Mouse (Mus musculus): ENCODE results near the gene Klhl7. TPM values are rescaled to one million over a fixed set of nuclear protein-coding genes. Genes with fewer than 3 reads are reported as not detected.

Klhl7 gene
- total RNA-seq, 1 experiment from 2014 or later = 14.7 TPM

DNA sequence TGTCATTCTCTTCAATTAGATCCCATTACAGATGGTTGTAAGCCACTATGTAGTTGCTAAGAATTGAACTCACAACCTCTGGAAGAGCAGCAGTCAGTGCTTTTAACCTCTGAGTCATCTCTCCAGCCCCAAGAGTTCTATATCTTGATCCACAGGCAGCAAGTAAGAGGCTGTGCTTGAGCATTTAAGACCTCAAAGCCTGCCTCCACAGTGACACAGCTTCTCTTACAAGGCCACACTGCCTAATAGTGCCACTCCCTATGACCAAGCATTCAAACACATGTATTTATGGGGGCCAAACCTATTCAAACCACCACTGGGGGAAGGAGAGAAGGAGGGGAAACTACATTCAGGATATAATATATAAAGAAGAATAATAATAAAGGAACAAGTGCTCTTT lies 51.8 kb downstream of the Klhl7 start:
- ATAC-seq (replicated peaks; ENCODE audit: insufficient number of reproducible peaks, low FRiP score, low TSS enrichment, poor library complexity, severe bottlenecking) = no peak

DNA sequence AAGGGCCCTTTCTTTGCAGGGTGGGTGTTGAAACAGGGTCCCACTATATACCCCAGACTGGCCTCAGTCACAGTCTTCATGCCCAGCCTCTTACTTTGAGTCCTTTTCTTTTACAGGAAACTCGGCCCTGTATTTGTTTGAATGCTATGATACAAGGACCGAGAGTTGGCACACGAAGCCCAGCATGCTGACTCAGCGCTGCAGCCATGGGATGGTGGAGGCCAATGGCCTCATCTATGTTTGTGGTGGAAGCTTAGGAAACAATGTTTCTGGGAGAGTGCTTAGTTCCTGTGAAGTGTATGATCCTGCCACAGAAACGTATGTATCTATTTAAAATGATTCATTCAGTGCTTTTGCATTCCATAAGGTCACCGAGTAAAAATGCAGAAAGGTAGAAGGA lies 56.4 kb downstream of the Klhl7 start:
- no peak for ATAC-seq (replicated peaks; ENCODE audit: insufficient number of reproducible peaks, low FRiP score, low TSS enrichment, poor library complexity, severe bottlenecking)

DNA sequence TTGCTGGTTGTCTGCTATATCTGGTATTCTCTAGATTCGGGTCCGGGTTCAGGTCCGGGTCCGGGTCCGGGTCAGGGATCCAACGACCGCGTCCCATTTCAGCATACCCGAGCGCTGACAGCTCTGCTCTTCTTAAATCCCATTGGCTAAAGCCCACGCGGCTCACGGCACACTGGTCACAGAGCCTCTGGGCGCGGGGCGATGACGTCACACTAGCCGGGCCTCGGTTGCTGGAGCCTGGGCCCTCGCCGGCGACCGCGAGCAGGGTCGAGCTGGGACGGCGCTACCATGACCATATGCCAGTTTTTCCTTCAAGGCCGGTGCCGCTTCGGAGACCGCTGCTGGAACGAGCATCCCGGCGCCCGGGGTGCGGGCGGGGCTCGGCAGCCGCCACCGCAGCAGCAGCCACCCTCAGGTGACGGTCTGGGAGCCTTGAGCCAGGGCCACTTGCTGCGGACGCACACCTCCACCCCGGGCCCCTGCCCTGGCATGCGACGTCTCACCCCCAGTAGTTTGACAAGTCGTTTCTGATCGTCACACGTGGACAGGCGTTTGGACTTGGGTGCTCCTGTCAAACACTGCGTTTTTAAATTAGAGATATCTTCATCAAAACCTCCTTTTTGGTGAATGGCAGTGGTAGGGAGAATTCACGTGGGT lies 64.5 kb downstream of the Klhl7 start, which contains the start of gene Nupl2:
TSS of gene Nupl2 (plus strand) at position 175 of the 657 bp plus-strand sequence.
- peak; percentile 99 for ATAC-seq (replicated peaks; ENCODE audit: insufficient number of reproducible peaks, low FRiP score, low TSS enrichment, poor library complexity, severe bottlenecking)

DNA sequence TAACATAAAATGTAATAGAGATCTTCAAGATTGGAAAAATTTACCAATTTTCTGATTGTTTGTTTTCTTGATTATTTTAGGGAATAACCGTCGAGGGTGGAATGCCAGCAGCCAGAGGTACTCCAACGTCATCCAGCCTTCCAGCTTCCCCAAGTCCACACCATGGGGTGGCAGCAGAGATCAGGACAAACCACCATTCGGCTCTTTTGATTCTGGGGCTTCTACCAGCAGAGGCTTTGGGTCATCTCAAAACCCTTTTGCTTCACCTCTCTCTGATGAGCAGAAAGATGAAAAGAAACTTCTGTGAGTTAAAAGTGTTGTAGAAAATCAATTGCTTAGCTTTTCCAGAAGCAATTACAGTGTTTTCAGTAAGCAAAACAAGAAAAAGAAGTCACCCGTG lies 66.9 kb downstream of the Klhl7 start:
- no peak for ATAC-seq (replicated peaks; ENCODE audit: insufficient number of reproducible peaks, low FRiP score, low TSS enrichment, poor library complexity, severe bottlenecking)

DNA sequence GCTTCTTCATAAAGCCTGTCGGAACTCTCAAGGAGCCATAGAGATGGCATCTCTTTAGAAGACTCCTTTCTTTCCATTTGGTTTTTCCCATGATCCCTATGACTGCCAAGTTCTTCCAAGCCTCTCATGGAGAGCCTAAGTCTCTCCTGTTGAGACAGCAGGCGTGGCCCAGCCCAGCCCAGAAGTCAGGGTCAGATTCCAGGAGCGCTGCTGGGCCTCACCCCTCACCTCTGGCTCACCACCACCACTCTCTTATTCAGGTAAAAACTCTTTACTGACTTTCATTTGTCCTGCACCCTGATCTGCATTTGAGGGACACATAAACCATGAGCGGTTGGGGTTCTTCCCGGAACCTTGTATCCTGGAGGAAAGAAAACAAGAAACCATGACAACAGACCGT lies 69.5 kb downstream of the Klhl7 start:
- ATAC-seq (replicated peaks; ENCODE audit: insufficient number of reproducible peaks, low FRiP score, low TSS enrichment, poor library complexity, severe bottlenecking) = no peak

DNA sequence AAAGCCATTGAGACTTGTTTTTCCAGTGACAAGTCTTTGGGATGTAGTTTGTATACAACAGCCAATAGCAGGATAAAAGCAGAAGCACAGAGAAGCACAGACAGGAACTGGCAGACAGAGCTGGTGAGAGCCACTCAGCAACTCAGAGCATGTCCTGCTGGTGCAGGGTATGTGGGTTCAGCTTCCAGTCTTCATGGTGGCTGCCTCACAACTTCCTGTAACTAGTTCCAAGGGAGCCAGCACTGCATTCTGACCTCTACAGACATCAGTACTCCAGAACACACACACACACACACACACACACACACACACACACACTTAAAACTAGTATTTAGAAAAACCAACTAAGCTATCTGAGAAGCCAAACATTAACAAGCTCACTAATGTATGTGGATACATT lies 71.7 kb downstream of the Klhl7 start:
- no peak for ATAC-seq (replicated peaks; ENCODE audit: insufficient number of reproducible peaks, low FRiP score, low TSS enrichment, poor library complexity, severe bottlenecking)

DNA sequence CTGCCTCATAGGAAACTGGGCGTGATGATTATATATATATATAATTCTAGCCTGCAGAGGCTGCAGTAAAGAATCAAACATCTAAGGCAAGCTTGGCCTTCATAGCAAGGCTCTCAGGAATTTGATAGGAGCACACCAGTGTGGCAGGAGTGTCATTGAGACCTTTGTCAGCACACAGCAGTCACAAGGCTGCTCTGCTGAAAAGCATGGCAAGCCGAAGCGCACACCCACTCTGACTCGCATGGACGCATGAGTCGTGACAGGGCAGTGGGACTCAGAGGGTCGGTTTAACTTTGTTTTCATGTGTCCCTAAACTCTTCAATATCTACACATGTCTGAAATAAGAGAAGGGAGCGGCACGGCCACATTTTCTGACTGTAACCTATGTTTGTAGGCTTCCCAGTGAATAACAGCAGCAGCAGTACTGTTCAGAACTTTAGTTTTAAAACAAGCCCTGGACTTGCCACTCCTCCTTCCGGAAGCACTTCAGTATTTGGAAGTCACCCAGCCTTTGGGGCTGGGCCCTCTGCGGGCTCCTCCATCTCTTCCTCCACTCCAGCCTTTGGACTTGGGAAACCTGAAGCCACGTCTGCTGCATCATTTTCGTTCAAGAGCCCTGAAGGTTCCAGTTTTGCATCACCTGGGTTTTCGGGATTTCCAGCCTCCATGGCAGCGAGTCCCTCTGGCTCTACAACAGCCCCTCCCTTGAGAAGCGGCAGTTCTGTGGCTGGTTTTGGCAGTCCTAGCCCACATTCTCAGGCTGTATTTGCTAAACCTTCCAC lies 81.3 kb downstream of the Klhl7 start:
- ATAC-seq (replicated peaks; ENCODE audit: insufficient number of reproducible peaks, low FRiP score, low TSS enrichment, poor library complexity, severe bottlenecking) = no peak

DNA sequence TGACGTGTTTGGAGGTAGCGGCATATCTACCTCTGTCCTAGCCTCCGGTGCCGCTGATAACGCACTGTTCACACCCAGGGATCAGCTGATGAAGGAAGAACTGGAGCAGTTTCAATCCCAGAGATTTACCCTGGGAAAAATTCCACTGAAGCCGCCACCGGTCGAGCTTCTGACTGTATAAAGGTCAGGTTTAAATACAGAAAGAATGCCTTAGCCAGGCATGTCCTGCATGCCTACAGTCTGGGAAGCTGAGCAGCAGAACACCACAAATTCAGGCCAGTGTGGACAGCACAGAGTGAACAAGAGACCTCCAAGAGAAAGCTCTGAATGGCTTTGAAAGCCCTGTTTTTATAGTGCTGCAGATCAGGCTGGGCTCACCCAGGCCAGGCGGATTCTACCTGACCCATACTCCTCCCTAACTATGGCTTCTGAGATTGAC lies 81.9 kb downstream of the Klhl7 start:
- no peak for ATAC-seq (replicated peaks; ENCODE audit: insufficient number of reproducible peaks, low FRiP score, low TSS enrichment, poor library complexity, severe bottlenecking)

DNA sequence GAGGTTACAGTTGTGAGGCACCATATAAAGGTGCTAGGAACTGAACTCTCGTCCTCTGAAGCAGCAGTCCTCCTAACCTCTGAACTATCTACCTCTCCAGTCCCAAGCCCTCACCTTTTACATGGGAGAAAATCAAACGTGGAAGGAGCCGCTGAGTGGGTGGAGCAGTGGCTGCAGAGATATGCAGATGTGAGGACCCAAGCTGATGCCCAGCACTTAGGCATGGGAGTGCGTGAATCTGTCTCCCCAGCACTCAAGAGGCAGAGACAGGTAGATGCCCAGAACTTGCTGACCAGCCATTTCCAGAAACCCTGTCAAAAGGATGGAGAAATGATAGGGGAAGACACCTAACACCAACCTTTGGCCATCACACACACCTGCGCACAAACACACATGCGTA lies 82.7 kb downstream of the Klhl7 start:
- ATAC-seq (replicated peaks; ENCODE audit: insufficient number of reproducible peaks, low FRiP score, low TSS enrichment, poor library complexity, severe bottlenecking) = no peak

DNA sequence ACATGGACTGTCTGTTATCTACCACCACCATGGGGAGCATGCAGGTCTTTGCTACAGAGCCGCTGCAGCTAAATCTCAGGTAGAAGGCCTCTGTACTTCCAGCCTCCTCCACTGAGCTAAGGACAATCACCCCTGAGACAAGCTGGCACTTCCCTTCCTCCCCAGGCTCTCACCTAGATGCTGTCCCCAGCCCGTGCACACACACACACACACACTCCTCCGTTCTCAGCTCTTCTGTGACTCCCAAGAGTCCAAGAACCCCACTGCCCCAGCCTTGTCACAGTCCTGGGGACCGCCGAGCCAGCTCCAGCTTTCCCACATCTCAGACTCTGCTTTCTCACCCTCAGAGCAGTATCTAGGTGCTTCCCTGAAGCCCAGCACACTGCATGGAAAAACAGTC lies 83.6 kb downstream of the Klhl7 start:
- ATAC-seq (replicated peaks; ENCODE audit: insufficient number of reproducible peaks, low FRiP score, low TSS enrichment, poor library complexity, severe bottlenecking) = no peak

DNA sequence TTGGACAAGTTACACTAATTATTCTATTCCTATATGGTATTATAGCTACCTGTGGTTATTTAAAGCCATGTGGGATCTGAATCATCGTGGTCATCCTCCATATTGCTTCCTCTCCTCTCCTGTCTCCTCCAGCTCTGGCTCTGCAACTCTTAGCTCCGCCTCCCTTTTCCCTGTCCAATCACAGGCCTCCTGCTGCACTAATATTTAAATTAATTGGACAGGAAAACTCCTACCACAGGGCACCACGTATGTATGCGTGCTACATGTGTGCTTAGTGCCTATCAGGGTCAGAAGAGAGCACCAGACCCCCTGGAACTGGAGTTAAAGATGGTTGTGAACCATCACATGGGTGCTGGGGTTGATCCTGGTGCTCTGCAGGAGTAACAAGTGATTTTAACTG lies 88.1 kb downstream of the Klhl7 start:
- ATAC-seq (replicated peaks; ENCODE audit: insufficient number of reproducible peaks, low FRiP score, low TSS enrichment, poor library complexity, severe bottlenecking) = no peak

DNA sequence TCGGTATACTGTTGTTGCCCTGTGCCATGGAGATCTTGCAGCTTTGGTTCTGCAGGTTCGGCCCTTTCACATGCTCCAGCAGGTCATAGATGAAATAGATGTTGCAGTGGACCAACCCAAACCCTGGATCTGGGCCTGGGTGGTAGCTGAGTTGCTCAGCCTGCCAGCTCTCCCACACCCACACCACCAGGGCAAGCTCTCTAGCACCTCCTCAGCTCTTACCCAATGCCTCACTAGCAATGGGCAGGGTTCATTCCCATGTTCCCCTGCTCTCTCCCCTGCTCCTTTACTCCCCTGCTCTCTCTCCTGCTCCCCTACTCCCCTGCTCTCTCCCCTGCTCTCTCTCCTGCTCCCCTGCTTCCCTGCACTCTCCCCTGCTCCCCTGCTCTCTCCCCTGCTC lies 91.4 kb downstream of the Klhl7 start:
- ATAC-seq (replicated peaks; ENCODE audit: insufficient number of reproducible peaks, low FRiP score, low TSS enrichment, poor library complexity, severe bottlenecking) = no peak

DNA sequence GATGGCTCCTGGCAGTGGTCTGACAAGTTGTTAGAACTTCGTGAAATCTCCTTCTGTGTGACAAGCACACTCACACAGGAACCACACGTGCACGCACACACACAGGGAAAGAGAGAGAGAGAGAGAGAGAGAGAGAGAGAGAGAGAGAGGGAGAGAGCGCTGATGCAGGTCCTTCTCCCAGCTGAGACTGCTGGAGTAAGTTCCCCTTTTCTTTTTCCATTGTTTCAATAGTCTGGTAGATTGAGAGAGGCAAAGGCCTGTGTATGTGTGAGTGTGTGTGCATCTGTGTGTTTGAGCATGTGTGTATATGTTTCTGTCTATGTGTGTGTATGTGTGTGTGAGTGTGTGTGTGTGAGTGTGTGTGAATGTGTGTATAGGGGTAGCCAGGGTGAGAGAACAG lies 100.6 kb downstream of the Klhl7 start:
- ATAC-seq (replicated peaks; ENCODE audit: insufficient number of reproducible peaks, low FRiP score, low TSS enrichment, poor library complexity, severe bottlenecking) = no peak

DNA sequence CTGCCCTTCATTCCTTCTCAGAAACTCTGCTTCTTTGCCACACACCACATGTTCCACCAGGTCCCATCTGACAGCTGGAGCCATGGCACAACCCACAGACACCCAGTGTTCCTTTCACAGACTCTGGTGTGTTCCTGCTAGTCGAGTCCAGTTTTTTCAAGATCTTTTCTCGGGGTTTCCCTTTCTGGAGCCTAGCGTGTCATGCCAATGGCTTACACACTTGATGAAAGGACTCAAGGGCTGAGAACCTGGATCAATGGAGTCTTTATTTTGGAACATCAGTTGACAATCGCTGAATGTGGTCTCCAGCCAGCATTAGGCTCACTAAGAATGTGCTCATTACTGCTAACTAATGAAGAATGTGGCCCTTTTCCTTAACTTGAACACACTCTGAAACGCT lies 102.1 kb downstream of the Klhl7 start:
- ATAC-seq (replicated peaks; ENCODE audit: insufficient number of reproducible peaks, low FRiP score, low TSS enrichment, poor library complexity, severe bottlenecking) = no peak

DNA sequence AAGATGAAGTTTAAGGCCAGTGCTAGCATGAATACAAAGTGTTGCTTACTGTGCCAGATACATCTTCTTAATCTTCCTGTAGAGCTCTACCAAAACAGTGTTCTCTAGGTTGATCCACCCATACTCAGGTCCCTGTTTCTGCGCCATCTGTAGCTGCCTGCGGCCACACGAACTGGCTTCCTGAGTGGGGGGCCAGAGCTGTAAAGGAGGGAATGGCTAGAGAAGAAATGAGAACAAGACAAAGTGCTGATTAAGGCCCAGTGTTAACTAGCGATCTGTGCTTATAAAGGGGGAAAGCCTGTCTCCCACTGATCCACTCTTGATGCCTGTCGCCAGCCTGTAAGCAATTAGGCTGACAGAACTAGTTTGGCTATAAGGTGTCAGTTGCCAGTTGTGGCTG lies 102.9 kb downstream of the Klhl7 start:
- ATAC-seq (replicated peaks; ENCODE audit: insufficient number of reproducible peaks, low FRiP score, low TSS enrichment, poor library complexity, severe bottlenecking) = no peak

DNA sequence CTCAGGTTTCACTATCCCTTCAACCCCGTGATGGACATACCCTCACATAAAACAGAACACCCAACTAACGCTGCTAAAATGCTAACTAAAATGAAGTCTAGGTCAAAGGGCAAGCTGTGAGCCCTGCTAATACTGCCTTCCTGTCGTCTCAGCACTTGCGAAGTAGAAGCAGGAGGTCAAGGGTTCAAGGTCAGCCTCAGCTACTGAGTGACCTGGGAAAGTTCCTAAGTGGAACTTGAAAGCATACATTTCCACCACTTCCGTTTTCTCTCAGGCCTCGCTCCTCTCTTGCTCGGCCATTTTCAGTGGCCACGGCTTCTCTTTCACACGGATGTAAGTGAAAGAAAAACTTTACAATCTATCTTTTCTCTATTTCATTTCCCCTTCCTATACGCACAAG lies 107.6 kb downstream of the Klhl7 start:
- ATAC-seq (replicated peaks; ENCODE audit: insufficient number of reproducible peaks, low FRiP score, low TSS enrichment, poor library complexity, severe bottlenecking) = no peak

DNA sequence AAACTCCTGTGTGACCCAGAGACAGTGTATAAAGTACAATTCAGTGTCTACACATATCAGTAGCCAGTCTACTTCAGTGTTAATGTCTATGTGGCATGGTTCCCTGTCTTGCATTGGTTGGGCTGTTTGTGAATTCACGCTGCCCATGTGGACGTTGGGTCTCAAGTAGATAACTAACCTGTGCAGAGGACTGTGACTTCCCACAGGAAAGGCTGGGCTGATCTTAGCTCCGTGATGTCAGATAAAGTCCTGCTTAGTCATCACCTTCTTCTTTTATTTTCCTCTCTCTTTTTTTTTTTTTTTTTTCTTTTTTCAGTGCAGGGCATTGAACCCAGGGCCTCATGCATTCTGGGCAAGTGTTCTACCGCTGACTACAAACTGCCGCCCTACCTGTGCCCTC lies 108.1 kb downstream of the Klhl7 start:
- ATAC-seq (replicated peaks; ENCODE audit: insufficient number of reproducible peaks, low FRiP score, low TSS enrichment, poor library complexity, severe bottlenecking) = no peak

Measured in monocyte, adult 5-6 weeks (primary cell).